Mouse (Mus musculus): ENCODE data around the gene Hectd3. TPM values are rescaled to one million over a fixed set of nuclear protein-coding genes. Genes with fewer than 3 reads are reported as not detected.
A peak's percentile ranks its signal among the peaks of the same experiment; 100 is the strongest.

Gene Hectd3
- total RNA-seq (2021) = 10 to 100 TPM; 16.8 to 19.8 TPM
- long read RNA-seq, experiment 1, full-length matches to known transcripts = 10 of 14 reads
- long read RNA-seq, experiment 1, partial matches to known transcripts = 0 of 14 reads
- long read RNA-seq, experiment 1, other reads (novel, unspliced or antisense) = 4 of 14 reads
- long read RNA-seq, experiment 2, full-length matches to known transcripts = 6 of 11 reads
- long read RNA-seq, experiment 2, partial matches to known transcripts = 1 of 11 reads
- long read RNA-seq, experiment 2, other reads (novel, unspliced or antisense) = 4 of 11 reads

DNA sequence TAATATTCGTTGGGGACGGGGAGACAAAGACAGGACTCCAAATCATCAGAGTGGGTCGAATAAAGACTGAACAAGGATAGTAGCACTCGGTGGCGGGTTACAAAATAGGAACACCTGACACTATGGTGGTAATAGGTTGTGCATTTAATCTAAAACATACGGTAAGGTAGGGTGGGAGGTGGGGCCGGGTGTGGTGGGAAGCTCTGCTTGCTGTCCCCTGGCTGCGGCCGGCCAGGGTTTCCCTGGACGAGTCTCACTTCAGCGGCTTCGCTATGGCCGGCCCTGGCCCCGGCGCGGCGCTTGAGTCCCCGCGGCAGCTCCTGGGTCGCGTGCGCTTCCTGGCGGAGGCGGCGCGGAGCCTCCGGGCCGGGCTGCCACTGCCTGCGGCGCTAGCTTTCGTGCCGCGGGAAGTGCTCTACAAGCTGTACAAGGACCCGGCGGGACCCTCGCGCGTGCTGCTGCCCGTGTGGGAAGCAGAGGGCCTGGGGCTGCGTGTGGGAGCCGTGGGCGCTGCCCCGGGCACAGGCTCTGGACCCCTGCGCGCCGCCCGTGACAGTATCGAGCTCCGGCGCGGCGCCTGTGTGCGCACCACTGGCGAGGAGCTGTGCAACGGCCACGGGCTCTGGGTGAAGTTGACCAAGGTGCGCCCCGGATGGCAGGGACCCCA lies at the start of gene Hectd3:
Gene Hectd3 (plus strand): TSS at position 187 of the 667 bp plus-strand sequence.
- DNase-seq = peak; percentile 74 to 82

DNA sequence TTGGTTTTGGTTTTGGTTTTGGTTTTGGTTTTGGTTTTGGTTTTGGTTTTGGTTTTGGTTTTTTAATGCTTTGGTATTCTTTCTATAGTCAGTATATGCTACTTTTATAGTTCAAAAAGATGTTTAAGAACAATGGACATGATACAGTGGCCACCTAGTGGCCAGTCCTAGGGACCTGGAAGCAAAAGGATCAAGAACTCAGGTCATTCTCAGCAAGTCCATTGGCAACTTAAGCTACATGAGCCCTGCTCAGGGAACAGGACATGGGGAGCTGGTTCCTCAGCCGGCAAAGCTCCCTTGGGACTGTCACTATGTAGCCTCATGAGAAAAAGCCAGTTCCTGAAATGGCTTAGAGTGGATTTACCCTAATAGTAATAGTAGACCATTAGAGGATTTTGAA lies 43.5 kb upstream of the Hectd3 start:
- no peak for DNase-seq

DNA sequence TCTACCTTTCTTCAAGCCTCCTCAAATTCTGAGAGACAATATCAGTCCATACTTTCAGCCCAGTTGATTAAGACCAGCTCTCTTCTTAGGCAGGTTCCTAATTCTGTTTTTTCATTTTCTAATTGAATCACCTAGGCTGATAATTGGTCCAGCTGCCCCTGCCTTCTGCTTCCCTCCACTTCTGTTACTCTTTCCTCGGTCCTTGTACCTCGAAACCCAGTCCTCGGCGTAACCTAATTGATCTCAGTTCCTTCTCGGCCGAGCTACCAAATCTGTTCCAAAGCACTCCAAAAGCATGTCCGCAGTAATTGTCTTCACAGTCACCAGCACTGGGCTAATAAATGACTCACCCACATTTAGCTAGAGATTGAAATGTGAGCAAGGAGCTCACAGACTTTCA lies 40.2 kb upstream of the Hectd3 start:
- no peak for DNase-seq

DNA sequence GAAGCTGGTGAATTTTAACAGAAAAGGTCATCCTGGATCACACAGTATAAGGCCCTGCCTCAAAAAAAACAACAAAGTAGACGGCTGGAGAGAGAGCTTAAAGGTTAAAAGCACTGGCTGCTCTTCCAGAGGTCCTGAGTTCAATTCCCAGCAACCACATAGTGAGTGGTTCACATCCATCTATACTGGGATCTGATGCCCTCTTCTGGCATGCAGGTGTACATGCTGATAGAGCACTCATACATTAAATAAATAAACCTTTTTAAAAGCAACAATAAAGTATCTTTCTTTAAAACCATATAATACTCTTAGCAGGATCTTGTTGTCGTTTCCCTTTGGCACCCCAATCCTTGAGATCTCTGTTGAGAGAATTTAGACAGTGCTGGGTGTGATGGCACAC lies 18.6 kb upstream of the Hectd3 start:
- DNase-seq = no peak

DNA sequence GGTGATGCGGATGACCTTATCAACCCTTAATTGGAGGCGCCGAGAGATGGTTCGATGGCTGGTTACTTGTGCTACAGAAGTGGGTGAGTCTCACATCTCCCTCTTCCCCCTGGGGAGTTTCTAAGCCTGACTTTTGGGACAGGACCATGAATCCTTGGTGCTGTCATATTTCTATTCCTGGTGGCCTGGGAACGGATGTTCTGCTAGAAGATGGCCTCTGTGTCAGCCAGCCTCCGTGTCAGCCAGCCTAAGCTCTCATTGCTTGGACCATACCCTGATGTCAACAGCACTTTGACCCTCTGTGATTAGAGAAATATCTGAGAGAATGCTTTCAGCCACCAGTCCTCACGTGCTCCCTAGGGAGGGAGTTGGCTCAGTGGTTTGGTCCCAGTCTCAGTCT lies 9.4 kb upstream of the Hectd3 start:
- peak in 1 of 2 experiments; percentile 35 for DNase-seq

DNA sequence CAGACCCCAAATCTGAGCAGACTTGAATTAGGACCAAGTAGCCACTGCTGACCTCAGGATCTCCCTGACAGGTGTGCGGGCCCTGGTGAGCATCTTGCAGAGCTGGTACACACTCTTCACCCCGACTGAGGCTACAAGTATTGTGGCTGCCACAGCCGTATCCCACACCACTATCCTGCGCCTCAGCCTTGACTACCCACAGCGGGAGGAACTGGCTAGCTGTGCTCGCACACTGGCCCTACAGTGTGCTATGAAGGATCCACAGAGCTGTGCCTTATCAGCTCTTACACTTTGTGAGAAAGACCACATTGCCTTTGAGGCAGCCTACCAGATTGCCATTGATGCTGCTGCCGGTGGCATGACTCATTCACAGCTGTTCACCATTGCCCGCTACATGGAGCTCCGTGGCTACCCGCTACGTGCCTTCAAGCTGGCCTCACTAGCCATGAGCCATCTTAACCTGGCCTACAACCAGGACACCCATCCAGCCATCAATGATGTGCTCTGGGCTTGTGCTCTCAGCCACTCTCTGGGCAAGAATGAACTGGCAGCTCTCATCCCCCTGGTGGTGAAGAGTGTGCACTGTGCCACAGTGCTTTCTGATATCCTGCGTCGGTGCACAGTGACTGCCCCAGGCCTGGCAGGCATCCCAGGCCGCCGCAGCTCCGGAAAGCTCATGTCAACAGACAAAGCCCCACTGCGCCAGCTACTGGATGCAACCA lies 8.6 kb upstream of the Hectd3 start:
- peak; percentile 57 to 64 for DNase-seq

DNA sequence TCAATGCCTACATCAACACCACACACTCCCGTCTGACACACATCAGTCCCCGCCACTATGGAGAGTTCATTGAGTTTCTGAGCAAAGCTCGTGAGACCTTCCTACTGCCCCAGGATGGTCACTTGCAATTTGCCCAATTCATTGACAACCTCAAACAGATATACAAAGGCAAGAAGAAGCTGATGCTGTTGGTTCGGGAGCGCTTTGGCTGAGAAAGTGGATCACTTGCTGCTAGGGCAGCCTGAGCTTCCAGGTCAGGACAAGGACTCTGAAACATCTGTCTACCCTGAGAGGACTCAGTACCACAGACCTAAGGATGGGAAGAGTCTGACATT lies 8.0 kb upstream of the Hectd3 start:
- DNase-seq = no peak

DNA sequence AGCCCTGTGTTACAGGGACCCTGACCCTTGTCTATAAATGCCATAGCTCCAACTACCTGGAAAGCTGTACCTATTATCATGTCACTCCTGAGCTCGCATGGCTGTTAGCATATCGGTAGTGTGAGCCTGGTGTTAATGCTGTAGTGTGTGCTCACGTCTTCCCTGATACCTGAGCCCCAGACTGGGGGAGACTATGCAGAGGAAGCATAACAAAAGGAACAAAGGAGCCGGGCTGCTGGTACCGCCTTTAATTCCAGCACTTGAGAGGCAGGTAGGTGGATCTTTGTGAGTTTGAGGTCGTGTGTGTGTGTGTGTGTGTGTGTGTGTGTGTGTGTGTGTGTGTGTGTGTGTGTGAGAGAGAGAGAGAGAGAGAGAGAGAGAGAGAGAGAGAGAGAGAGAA lies 5.4 kb upstream of the Hectd3 start:
- no peak for DNase-seq

- DNase-seq = peak; percentile 74 to 92
Observed at GRCm38 (mm10) chr4:116991366-116991765, 3.8 kb upstream of the Hectd3 start.

DNA sequence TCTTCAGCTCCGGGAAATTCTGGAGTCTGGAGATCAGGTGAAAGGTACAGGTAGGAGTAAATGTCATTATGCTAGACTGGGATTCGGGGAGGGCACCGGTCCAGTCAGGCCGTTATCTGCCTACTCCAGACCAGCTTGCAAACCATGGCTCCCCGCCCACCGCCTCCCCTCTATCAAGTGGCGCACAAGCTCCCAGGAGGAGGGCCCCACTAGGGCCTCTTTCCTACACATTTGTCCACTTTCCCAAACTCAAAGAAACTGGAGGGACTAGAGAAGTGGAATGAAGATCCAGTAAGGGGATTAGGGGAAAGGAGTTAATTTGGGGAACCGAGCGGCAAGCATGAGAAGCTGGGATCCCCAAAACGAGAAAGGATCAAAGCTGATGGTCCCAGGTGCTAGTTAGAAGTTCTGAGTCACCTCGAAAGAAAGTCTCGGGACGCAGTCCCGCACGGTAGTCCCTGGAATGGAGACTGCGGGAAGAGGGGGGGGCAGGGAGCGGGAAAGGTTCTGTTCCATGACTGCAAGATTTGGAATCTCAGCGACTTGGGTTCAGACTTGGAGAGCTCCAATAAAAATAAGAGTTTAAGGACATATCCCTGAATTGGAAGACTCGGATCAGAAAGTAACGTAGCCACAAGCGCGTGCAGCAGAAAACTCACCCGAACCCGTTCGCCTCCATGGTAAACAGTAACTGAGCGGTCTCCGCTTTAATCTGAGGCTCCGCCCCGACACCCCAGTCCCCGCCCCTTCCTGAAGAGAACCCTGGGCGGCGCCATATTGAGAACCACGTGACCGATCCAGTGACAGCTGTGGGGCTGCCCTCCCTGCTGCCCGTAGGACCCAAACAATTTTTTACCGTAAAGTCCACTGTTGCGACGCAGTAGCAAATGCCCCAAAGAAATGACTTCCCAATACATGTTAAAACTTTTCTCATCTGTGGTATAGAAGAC lies 1.2 kb upstream of the Hectd3 start, which contains the start of gene Urod:
Gene Urod (minus strand): TSS at position 742 of the 950 bp plus-strand sequence.
- DNase-seq = peak; percentile 97 to 98

- DNase-seq = peak; percentile 39 to 55
Observed at GRCm38 (mm10) chr4:116995798-116996135, 650 bp downstream of the Hectd3 start.

DNA sequence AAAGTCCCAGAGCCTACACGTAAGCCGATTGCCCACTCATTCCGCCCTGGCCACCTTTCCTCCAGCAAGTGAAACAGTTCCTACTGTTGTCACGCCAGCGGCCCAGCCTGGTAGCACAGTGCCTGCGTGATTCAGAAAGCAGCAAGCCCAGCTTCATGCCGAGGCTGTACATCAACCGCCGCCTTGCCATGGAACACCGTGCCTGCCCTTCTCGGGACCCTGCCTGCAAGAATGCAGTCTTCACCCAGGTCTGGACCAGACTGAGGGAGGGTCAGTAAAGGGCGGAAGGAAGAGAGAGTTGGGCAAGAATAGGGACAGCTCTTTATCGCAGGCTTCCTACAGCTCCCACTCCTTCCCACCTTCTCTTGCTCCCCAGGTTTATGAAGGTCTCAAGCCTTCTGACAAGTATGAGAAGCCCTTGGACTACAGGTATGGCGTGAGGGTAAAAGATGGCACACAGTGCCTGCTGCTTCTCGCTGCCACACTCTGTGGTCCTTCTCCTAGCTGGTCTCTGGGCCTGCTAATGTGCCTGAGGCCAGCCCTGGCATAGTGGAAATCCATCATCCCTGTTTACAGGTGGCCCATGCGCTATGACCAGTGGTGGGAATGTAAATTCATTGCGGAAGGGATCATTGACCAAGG lies 4.5 kb downstream of the Hectd3 start:
- no peak for DNase-seq

- DNase-seq = no peak
Observed at GRCm38 (mm10) chr4:117001957-117002356, 6.8 kb downstream of the Hectd3 start.

GRCm38 (mm10) chr4:117002543-117003521 lies 7.7 kb downstream of the Hectd3 start:
- DNase-seq = peak; percentile 70 to 82

- no peak for DNase-seq
Observed at GRCm38 (mm10) chr4:117004649-117005048, 9.5 kb downstream of the Hectd3 start.

- no peak for DNase-seq
Observed at GRCm38 (mm10) chr4:117005611-117006400, 10.7 kb downstream of the Hectd3 start.

DNA sequence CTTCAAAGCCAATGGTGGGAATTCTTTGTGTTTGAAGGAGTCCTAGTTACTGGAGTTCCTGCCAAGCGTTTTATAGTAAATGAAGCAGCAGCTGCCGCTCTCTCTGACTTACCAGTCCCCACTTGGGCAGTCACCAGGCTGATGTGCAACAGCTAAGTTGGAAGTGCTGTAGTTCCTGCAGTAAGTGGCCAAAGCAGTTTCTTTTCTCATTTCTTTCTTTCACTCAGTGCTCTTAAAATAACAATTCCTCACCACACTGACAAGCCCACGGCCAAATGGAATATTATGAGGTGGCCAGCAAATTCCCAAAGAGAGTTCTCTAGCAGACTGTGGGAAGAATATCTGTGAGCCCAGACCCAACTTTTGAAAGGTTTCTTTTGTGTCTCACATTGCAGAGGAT lies 11.9 kb downstream of the Hectd3 start:
- DNase-seq = peak in 1 of 2 experiments; percentile 24

GRCm38 (mm10) chr4:117010231-117010630 lies 15.1 kb downstream of the Hectd3 start:
- DNase-seq = no peak

- no peak for DNase-seq
Observed at GRCm38 (mm10) chr4:117013596-117013995, 18.5 kb downstream of the Hectd3 start.
